Mouse (Mus musculus): ENCODE results near the gene Npw.

DNA sequence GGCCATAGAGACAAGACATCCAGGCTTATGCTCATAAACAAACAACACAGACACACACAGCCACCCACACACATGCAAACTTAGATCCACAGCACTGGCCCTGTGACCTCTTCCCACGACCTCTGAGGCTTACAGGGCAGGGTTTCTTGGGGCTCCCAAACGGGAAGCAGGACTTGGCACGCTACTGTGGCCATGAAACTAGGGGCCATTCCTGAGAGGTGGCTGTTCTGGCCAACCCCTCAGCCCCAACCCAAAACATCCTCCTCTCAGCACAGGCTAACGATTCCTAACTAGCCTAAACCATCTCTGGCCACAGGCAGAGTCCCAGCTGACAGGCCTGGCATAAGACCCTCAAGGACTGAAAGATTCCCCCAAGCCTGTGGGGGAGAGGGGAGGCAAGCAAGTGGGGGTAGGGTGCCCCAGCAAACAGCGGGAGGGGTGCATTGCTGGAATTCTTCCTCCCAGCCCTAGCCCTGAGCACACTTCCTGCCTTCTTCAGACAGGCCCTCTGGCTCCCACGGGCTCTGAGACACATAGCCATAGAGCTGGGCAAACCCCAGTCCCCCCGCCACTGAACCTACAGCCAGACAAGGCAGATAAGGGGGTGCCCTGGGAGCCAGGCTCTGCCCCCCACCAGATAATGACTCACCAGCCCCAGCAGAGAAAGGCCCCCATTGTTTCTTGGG lies 14.1 kb downstream of the Npw start:
- TF ChIP-seq CTCF (IDR thresholded peaks at IDR 0.05; ENCODE audit: low read depth) (no peak), EP300 (IDR thresholded peaks at IDR 0.05; ENCODE audit: low read depth) (no peak)
